Mouse (Mus musculus): ENCODE results near the gene Gm28048. TPM values are rescaled to one million over a fixed set of nuclear protein-coding genes. Genes with fewer than 3 reads are reported as not detected.

Gm28048 gene
- polyA plus RNA-seq, 2 experiments, result 2.8 to 6.8 TPM

DNA sequence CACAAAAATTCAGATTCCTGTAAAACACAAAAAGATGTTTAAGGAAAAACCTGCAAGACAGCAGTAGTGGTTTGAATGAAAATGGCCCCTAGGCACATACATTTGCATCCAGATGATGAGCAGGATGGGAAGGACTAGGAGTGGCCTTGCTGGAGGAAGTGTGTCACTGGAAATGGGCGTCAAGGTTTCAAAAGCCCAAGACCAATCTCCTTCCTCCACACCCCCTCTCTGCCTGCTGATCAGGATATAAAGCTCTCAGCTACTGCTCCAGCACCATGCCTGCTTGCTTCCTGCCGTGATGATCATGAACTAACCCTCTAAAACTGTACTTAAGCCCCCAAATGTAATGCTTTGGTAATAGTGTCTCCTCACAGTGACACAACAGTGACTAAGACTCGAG is 81.8 kb downstream of the Gm28048 start:
- H3K9ac ChIP-seq (replicated peaks), result no peak overlapping the region
- no peak for DNase-seq (ENCODE audit: low read depth in 3 of 3, low spot score in 3 of 3)
- 0 out of 4 replicates have a peak, but pooled peaks cover 0 to 6% of the 10 kb centered on the region in 2 experiments for H3K4me1 ChIP-seq (replicated peaks; ENCODE audit: control insufficient read depth in 2 of 2, insufficient read depth in 2 of 2, low read length in 1 of 2)
- H3K9me3 ChIP-seq (ENCODE audit: control insufficient read depth, low read length), result no peaks in the 10 kb centered on the region
- no peaks in the 10 kb centered on the region for H3K36me3 ChIP-seq (replicated peaks; ENCODE audit: control insufficient read depth, insufficient read depth, low read depth)
- no peak overlapping the region for H3K4me3 ChIP-seq (ENCODE audit: insufficient read depth in 1 of 2, low read depth in 2 of 2, low read length in 2 of 2)
- H3K27me3 ChIP-seq (ENCODE audit: control insufficient read depth, insufficient read depth, low read length), result no peaks in the 10 kb centered on the region
- no peak overlapping the region for H3K4me2 ChIP-seq (ENCODE audit: low read depth)
- 28% methylated on average over 3 of the region's 3 CpGs for WGBS (ENCODE audit: insufficient replicate concordance)
- no peak for ATAC-seq (ENCODE audit: insufficient read depth)
- no peak for TF ChIP-seq CTCF (IDR thresholded peaks at IDR 0.05; ENCODE audit: low read depth)
- no peak for TF ChIP-seq EP300 (IDR thresholded peaks at IDR 0.05; ENCODE audit: low read depth)
- no peak overlapping the region for H3K27ac ChIP-seq

DNA sequence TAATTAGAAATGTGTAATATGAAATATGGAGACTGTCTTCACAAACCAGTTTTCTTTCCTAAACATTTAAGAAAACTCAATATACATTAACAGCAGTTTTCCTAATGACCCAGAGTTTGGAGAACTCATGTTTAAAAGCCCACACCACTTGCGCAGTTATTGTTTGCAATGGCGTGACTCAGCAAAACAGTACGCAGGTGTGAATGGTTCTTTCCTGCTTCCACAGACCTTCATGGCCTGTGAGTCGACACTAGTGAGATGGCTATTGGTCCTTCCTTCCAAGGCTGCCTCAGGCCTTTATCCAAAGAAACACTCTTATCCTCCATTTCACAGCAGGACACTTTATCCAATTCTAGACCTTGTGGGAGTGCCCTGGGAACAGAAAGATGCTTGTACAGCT is 84.2 kb downstream of the Gm28048 start:
- no peak overlapping the region for H3K9ac ChIP-seq (replicated peaks)
- H3K27ac ChIP-seq, result no peak overlapping the region
- H3K9me3 ChIP-seq (ENCODE audit: control insufficient read depth, low read length), result no peaks in the 10 kb centered on the region
- no peaks in the 10 kb centered on the region for H3K27me3 ChIP-seq (ENCODE audit: control insufficient read depth, insufficient read depth, low read length)
- H3K4me3 ChIP-seq (ENCODE audit: insufficient read depth in 1 of 2, low read depth in 2 of 2, low read length in 2 of 2), result no peak overlapping the region
- TF ChIP-seq EP300 (IDR thresholded peaks at IDR 0.05; ENCODE audit: low read depth), result no peak
- no peak for TF ChIP-seq CTCF (IDR thresholded peaks at IDR 0.05; ENCODE audit: low read depth)
- ATAC-seq (ENCODE audit: insufficient read depth), result no peak
- WGBS (ENCODE audit: insufficient replicate concordance), result 73% methylated on average over 4 of the region's 4 CpGs
- H3K4me2 ChIP-seq (ENCODE audit: low read depth), result no peak overlapping the region
- no peaks in the 10 kb centered on the region for H3K36me3 ChIP-seq (replicated peaks; ENCODE audit: control insufficient read depth, insufficient read depth, low read depth)
- 0 out of 4 replicates have a peak, but pooled peaks cover 0 to 3% of the 10 kb centered on the region in 2 experiments for H3K4me1 ChIP-seq (replicated peaks; ENCODE audit: control insufficient read depth in 2 of 2, insufficient read depth in 2 of 2, low read length in 1 of 2)
- no peak for DNase-seq (ENCODE audit: low read depth in 3 of 3, low spot score in 3 of 3)

- H3K4me2 ChIP-seq (ENCODE audit: low read depth), result no peak overlapping the region
- H3K27ac ChIP-seq, result no peak overlapping the region
- no peak for DNase-seq (ENCODE audit: low read depth in 3 of 3, low spot score in 3 of 3)
- no peak overlapping the region for H3K4me3 ChIP-seq (ENCODE audit: insufficient read depth in 1 of 2, low read depth in 2 of 2, low read length in 2 of 2)
- H3K9ac ChIP-seq (replicated peaks), result no peak overlapping the region
- H3K27me3 ChIP-seq (ENCODE audit: control insufficient read depth, insufficient read depth, low read length), result no peaks in the 10 kb centered on the region
- H3K4me1 ChIP-seq (replicated peaks; ENCODE audit: control insufficient read depth in 2 of 2, insufficient read depth in 2 of 2, low read length in 1 of 2), result peaks cover 0 to 3% of the 10 kb centered on the region in 2 experiments; a peak in 1 of 4 replicates
- H3K36me3 ChIP-seq (replicated peaks; ENCODE audit: control insufficient read depth, insufficient read depth, low read depth), result no peaks in the 10 kb centered on the region
- no peaks in the 10 kb centered on the region for H3K9me3 ChIP-seq (ENCODE audit: control insufficient read depth, low read length)
- WGBS (ENCODE audit: insufficient replicate concordance), result 70% methylated on average over 4 of the region's 4 CpGs
- no peak for ATAC-seq (ENCODE audit: insufficient read depth)
- TF ChIP-seq EP300 (IDR thresholded peaks at IDR 0.05; ENCODE audit: low read depth), result no peak
- no peak for TF ChIP-seq CTCF (IDR thresholded peaks at IDR 0.05; ENCODE audit: low read depth)
Measured at GRCm38 (mm10) chr11:22897127-22897526, 84.8 kb downstream of the Gm28048 start.

DNA sequence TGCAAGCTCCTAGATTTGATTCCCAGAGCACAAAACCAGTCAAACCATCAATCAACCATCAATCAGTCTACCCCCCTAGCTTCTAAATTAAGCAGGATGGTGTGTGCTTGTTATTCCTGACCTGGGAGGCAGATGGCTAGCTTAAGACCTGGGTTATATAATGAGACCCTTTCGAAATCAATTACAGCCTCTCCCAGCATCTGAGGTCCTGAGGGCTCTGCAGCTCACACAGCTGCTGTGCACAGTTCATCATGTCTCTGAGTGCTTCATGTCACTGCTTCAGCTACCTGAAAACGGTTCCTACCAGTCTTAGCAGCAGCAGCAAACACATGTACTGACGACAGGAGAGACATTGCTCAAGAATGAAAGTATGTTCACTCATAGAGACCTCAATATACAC is 88.8 kb downstream of the Gm28048 start:
- Histone ChIP-seq H3K9me3 (ENCODE audit: control insufficient read depth, low read length) (no peaks in the 10 kb centered on the region), H3K27me3 (ENCODE audit: control insufficient read depth, insufficient read depth, low read length) (no peaks in the 10 kb centered on the region), H3K4me3 (ENCODE audit: insufficient read depth in 1 of 2, low read depth in 2 of 2, low read length in 2 of 2) (no peak overlapping the region), H3K4me1 (replicated peaks; ENCODE audit: control insufficient read depth in 2 of 2, insufficient read depth in 2 of 2, low read length in 1 of 2) (no peaks in the 10 kb centered on the region; a peak in 1 of 4 replicates), H3K36me3 (replicated peaks; ENCODE audit: control insufficient read depth, insufficient read depth, low read depth) (no peaks in the 10 kb centered on the region), H3K9ac (replicated peaks) (no peak overlapping the region), H3K27ac (no peak overlapping the region), H3K4me2 (ENCODE audit: low read depth) (no peak overlapping the region)
- TF ChIP-seq CTCF (IDR thresholded peaks at IDR 0.05; ENCODE audit: low read depth) (no peak), EP300 (IDR thresholded peaks at IDR 0.05; ENCODE audit: low read depth) (no peak)
- DNase-seq (ENCODE audit: low read depth in 3 of 3, low spot score in 3 of 3) (no peak), ATAC-seq (ENCODE audit: insufficient read depth) (no peak)
- WGBS (ENCODE audit: insufficient replicate concordance), result 62% methylated on average over 3 of the region's 3 CpGs

DNA sequence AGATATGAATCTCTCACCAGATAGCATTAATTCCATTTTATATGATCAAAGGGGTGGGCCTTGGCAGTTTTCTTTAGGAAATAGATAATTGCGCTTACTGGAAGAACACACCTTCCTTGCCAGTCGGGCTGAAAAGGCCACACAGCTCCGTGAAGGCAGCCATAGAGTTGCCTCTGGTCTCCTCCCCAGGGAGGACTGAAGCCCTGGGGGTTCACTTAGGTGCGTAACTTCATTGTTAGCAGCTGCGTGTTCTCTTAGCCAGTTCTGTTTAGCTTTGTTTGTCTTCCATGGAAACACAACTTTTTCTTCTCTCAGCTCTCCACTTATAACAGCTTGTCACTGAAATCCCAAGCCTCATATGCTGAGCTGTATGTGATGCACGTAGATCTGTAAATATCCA is 89.4 kb downstream of the Gm28048 start:
- Histone ChIP-seq H3K9ac (replicated peaks) (no peak overlapping the region), H3K9me3 (ENCODE audit: control insufficient read depth, low read length) (no peaks in the 10 kb centered on the region), H3K27ac (no peak overlapping the region), H3K4me3 (ENCODE audit: insufficient read depth in 1 of 2, low read depth in 2 of 2, low read length in 2 of 2) (no peak overlapping the region), H3K36me3 (replicated peaks; ENCODE audit: control insufficient read depth, insufficient read depth, low read depth) (no peaks in the 10 kb centered on the region), H3K4me2 (ENCODE audit: low read depth) (no peak overlapping the region), H3K27me3 (ENCODE audit: control insufficient read depth, insufficient read depth, low read length) (no peaks in the 10 kb centered on the region), H3K4me1 (replicated peaks; ENCODE audit: control insufficient read depth in 2 of 2, insufficient read depth in 2 of 2, low read length in 1 of 2) (no peaks in the 10 kb centered on the region; a peak in 1 of 4 replicates)
- no peak for TF ChIP-seq CTCF (IDR thresholded peaks at IDR 0.05; ENCODE audit: low read depth)
- ATAC-seq (ENCODE audit: insufficient read depth), result no peak
- no peak for DNase-seq (ENCODE audit: low read depth in 3 of 3, low spot score in 3 of 3)
- 64% methylated on average over 6 of the region's 6 CpGs for WGBS (ENCODE audit: insufficient replicate concordance)

All from liver, embryonic 14.5 days (tissue).